Mouse (Mus musculus): ENCODE data around the gene Inpp5b. TPM values are rescaled to one million over a fixed set of nuclear protein-coding genes. Genes with fewer than 3 reads are reported as not detected.

Inpp5b gene
- total RNA-seq (2023; ENCODE audit: inconsistent age), result 36.4 to 45.8 TPM (median 39.5 TPM) in 4 replicates

DNA sequence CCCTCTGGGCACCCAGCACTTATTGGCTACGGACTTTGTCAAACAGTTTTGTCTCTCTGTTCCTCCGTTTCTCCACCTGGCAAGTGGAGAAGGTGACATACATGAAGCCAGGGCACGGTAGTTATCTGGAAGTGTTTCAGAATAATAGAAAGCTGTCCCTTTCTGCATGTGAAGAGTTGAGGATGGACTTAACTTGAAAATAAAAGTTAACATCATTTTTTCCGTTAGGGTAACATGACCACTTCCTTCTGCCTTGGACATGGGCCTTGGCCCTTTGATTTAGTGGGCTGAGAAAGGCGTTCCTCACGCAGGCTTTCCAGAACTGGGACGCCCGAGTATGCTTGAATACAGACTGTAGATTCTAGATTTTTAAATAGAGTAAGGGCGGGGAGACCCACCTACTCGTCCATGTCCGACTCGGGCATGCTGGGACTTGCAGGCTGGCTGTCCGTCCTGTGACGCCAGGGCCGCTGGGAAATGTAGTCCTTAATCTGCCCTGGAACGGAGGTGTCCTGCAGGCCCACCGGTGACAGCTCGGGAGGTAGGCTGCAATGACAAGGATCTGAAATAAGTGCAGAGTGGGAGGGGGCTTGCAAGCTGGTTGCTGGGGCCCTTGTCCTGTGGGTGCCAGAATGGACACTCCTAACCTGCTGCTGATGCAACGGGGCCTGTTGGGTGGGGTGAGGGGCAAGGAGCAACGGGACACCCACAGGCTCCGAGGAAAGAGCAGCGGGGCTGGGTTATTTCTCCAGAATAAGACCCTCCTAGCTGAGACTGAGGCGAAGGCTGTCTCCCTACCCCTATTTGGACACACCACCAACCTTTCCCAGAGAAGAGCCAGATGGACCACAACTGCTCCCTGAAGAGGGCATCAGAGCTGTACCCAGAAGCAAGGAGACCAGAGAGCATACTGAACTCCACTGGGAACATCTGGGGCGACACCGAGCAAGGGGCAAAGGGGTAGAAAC, at the start of gene Inpp5b:
TSS of gene Inpp5b (plus strand) at position 475 of the 968 bp plus-strand sequence.

DNA sequence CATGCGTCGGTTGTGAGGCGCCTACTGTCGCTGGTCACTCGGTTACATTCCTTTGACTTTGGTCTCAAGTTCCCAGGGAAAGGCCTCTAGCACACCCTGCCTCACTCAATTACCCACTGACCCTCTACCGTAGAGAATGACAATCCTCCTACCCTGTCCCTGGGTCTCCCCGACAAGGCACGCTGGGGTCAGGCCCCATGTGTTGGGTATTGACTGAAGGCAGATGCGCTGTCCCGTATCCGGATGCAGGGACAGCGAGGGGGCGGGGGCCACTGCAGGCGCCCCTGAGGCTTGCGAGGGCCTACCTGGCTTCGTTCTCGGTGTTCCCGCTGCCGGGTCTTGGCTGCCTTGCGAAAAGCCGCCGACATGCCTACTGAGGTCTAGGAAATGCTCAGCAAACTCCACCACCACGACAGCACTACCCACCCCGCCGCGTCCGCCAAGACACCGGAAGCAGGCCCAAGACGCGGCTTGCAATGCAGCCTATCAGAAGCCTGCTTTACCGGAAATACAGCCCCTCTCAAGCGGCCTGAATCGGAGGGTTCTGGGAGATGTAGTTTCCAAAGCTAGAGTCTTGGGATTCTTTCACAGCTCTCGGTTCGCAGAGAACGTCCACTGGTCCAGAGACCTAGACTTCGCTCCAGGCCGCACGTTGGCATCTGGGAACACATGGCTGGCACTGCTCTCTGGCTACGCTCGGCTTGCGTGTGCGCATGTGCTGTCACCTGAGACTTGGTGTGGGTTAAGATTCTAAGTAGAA, 48.3 kb upstream of the Inpp5b start, which contains the start of gene Utp11:
TSS of gene Utp11 (minus strand) at position 466 of the 760 bp plus-strand sequence.

DNA sequence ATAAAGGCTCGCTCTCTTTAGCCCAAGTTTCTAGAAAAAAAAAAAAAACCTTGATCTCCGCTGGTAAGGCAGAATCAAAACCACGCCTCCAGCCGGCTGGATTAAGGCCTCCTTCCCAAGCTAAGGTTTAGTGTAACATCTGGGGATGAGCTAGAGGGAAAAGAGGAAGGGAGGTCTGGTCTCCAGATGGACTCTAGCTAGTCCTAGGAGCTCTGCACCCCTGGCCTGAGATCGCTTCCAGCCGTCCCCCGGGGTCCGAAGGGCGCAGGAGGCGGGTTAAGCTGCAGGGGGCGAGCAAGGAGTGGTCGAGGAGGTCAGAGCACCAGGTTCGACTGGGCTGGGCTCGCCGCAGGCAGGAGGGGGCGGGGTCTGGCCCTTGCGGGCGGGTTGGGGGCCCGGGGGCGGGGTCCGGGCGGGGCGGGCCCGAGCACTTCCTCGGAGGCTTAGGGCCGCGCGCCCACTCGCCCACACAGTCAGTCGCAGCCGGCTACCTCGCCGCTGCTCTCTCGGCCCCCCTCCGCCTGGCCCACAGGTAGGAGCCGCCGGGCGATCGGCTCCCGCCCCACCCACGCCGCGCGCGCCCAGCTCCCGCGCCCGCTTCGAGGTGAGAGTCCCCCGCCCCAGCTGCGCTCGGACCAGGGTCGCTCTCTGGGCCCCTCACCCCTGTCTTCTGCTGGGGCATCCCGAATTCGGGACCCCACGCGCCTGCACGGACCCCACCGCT, 41.2 kb upstream of the Inpp5b start, which contains the start of gene Fhl3:
TSS of gene Fhl3 (plus strand) at position 454 of the 724 bp plus-strand sequence.

DNA sequence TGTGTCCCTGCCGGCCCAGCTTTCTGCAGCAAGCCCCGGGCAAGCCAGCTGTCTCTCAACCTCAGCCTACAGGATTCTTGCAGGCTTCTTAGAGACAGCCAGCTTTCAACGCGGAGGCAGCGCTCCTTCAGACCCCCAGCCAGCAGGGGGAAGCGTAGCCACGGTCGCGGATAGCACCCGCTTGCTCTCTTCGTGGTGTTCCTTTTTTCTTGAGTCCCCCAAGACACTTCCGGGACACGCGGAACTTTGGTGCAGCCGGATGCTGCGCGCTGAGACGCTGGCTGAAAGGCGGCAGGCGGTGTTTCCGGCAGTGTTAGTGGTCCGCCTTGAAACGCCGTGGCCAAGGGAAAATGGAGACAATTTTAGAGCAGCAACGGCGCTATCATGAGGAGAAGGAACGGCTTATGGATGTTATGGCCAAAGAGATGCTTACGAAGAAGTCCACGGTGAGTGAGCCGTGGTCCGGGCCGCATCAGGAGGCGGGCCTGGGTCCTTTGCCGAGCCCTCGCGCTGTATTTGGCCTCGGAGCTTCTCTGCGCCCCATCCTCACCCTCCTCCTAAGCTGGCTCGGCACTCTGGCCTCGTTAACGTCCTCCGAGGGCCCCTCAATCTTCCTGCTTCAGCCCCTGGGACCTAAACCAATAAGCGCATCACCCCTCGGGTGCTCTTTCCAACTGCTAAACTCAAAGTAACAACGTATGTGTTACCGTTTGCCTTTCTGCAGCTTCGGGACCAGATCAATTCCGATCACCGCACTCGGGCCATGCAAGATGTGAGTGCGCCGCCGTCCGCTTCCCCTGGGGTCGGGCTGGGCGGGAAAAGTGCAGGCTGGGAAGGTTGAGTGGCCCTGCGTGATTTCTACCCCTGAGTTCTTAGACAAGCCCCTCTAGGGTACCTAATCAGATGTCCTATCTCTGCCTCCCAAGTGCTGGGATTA, 26.8 kb upstream of the Inpp5b start, which contains the start of gene Sf3a3:
TSS of gene Sf3a3 (plus strand) at position 232 of the 937 bp plus-strand sequence.

DNA sequence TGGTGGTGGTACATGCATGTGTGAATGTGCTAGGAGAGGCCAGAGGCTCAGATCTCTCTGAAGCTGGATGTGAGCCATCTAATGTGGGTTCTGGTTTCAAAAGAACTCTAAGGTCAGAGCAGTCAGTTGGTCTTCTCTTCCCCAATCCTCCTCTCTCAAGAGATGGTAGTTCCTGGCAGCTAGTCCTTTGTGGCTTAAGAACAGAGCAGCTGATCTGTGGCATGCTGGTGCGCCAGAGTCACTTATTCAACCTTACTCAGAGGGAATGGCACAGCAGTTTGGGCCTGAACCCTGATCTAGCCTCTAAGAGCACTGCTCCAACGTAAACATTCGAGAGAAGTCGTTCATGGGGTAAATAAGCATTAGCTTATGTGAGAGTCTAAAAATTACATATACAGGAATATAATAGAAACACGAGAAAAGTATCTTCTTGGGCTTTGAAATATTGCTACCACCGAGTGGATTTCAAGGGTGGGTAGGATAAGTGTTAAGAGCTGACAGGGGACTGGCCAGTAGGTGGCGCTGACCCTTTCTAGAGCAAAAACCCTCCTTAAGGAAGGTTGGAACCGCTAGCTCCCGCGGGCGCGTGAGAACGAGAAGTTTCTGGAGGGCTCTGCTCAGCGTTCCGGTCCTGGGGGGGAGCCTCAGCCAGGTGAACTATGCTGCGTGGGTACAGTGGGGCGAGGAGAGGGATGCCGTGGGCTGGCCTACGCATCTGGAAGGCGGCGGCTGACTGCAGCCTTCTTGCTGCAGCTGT, 60.1 kb downstream of the Inpp5b start, which contains the start of gene Mtf1:
TSS of gene Mtf1 (plus strand) at position 553 of the 757 bp plus-strand sequence.

DNA sequence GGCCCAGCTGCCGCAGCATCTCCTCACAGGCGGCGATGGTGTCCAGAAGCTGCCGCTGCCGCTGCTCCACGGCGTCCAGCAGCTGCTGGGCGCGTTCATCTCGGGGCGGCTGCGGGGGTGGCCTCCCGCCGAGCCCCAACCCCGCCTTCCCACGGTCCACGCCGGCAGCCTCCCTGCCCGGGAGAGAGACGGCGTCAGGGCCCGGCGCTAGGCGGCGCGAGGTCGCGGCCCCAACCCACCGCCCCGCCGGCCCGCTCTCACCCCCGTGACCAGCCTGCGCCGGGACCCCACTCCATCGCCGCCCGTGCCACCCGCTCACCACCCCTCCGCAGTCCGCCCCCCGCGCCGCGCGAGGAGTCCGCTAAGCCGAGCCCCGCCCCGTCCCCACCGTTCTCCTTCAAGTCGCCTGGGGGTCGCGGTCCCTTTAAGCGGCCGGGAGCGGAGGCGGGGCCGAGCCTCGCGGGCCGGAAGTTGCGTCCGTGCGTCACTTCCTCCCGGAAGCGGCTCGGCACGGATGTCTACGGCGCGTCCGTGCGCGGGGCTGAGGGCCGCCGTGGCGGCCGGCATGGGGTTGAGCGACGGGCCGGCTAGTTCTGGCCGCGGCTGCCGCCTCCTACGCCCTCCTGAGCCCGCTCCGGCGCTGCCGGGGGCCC, 108.7 kb downstream of the Inpp5b start, which contains the start of gene Yrdc:
TSS of gene Yrdc (plus strand) at position 419 of the 653 bp plus-strand sequence.

Other genes with a start within 250 kb of the Inpp5b start
- gene 3100002H09Rik, start 131.0 kb upstream of the Inpp5b start, total RNA-seq (2023; ENCODE audit: inconsistent age), result not detected in 4 replicates
- gene Pou3f1, start 85.0 kb upstream of the Inpp5b start, total RNA-seq (2023; ENCODE audit: inconsistent age), result not detected in 4 replicates
- 21.3 to 25.1 TPM (median 22.3 TPM) in 4 replicates for gene Utp11, start 48.2 kb upstream of the Inpp5b start, total RNA-seq (2023; ENCODE audit: inconsistent age)
- gene Fhl3, start 41.1 kb upstream of the Inpp5b start, total RNA-seq (2023; ENCODE audit: inconsistent age), result 13.5 to 20.1 TPM (median 17.8 TPM) in 4 replicates
- gene Sf3a3, start 27.1 kb upstream of the Inpp5b start, total RNA-seq (2023; ENCODE audit: inconsistent age), result 54.2 to 61.6 TPM (median 56.9 TPM) in 4 replicates
- 37.9 to 49.0 TPM (median 43.0 TPM) in 4 replicates for gene Mtf1, start 60.3 kb downstream of the Inpp5b start, total RNA-seq (2023; ENCODE audit: inconsistent age)
- gene Yrdc, start 108.8 kb downstream of the Inpp5b start, total RNA-seq (2023; ENCODE audit: inconsistent age), result 113 to 137 TPM (median 121 TPM) in 4 replicates
- 14.3 to 15.5 TPM (median 14.7 TPM) in 4 replicates for gene 1110065P20Rik, start 109.3 kb downstream of the Inpp5b start, total RNA-seq (2023; ENCODE audit: inconsistent age)
- gene Maneal, start 120.3 kb downstream of the Inpp5b start, total RNA-seq (2023; ENCODE audit: inconsistent age), result 0.30 to 0.77 TPM (median 0.50 TPM) in 4 replicates
- gene Epha10, start 139.0 kb downstream of the Inpp5b start, total RNA-seq (2023; ENCODE audit: inconsistent age), result not detected in 4 replicates
- gene 9930104L06Rik, start 195.2 kb downstream of the Inpp5b start, total RNA-seq (2023; ENCODE audit: inconsistent age), result 17.5 to 25.3 TPM (median 22.7 TPM) in 4 replicates
- gene Cdca8, start 197.5 kb downstream of the Inpp5b start, total RNA-seq (2023; ENCODE audit: inconsistent age), result 3.5 to 4.1 TPM (median 3.6 TPM) in 4 replicates
- 1.4 TPM in 1 of 4 replicates, not detected in the others for gene Rspo1, start 244.6 kb downstream of the Inpp5b start, total RNA-seq (2023; ENCODE audit: inconsistent age)

Measured in B cell, adult (primary cell).